Mouse (Mus musculus): ENCODE data around the gene Nop14.

The Nop14 gene

DNA sequence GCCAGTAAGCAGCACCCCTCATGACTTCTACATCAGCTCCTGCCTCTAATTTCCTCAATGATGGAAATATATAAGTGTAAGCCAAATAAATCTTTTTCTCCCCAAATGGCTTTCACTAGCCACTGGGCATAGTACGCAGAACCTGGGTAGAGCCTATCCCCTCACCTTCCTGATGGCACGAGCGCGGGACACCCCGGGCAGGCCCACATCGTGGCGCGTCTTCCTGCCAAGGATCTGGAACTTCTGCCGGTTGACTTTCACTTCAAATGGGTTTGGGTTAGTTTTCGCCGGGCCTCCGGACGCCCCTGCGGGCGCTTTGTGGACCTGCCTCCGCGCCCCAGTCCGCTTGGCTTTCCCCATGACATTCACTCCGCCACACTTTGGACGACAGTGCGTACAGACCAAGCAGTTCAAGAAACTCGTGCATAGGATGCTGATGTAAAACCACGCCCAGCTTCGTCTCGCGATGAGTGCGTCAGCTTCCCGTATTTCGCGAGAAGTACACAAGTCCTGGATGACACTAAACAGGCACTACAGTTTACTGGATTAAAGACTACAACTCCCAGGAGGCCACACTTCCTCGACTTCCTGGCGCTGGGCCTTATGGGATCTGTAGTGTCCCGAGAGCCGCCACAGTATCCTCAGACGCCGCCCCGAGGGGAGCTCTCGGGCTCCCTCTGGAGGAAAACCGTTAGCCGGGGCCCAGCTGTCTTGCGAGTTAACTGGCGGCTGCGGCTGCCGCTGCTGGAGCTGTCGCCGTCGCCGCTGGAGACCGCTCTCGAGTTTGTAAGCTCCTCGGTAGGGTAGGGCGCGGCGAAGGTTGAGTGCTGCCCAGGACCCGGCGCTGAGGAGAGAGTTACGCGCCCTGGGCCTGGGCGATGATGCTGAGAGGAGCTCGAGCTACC, at the start of gene Nop14, which contains the start of gene Grk4:
Gene Nop14 (minus strand): TSS at position 463 of the 905 bp plus-strand sequence.
Gene Grk4 (plus strand): TSS at position 694 of the 905 bp plus-strand sequence.
- DNase-seq = peak; percentile 98

DNA sequence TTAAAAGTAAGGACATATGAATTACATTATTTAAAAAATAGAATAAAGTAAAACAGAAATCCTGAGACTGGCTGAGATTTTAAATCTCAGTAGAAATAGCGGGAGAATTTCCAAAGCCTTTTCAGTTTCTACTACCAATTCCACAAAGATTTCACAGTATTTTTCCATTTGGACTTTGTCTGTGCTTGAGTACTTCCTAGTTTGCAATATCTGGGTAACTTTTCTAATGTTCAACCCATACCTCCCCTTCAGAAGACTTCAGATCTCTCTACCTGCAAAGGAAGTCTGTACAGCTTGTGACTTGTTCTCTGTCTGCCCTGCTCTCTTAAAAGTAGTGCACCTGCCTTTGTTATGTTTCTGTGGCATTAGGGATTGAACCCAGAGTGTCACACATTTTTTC, 48.5 kb upstream of the Nop14 start:
- DNase-seq = no peak

DNA sequence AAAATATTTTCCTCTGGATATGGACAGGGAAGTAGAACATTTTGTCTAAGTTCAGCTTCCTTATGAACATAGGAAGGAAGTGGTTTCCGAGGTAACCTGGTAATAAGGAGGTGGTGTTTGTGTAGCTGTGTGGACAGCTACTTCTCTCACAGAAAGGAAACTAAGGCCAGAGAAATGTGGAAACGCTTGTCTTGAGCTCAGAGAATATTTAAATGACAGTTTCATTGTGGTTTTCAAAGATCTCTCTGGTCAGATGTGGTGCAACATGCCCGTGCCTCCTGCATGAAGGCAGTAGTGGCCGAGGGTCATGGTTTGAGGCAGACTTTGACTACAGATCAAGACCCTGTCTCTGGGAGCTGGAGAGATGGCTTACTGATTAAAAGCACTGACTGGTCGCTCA, 35.6 kb upstream of the Nop14 start:
- DNase-seq = no peak

DNA sequence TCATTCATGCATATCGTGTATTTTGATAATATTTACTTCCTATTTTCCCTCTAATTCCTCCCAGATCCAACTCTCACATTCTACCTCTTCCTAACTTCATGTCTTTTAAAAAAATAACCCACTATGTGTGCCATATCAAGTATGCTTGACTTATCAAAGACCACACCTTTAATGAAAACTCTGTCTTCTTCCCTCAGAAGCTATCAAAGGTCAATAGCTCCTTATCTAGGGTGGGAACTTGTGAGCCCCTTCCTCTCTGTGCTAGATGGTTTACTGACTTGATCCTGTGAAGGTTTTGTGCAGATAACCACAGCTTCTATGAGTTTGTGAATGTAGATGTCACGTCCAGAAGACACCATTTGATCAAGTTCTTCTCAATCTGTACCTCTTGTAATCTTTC, 32.8 kb upstream of the Nop14 start:
- no peak for DNase-seq

DNA sequence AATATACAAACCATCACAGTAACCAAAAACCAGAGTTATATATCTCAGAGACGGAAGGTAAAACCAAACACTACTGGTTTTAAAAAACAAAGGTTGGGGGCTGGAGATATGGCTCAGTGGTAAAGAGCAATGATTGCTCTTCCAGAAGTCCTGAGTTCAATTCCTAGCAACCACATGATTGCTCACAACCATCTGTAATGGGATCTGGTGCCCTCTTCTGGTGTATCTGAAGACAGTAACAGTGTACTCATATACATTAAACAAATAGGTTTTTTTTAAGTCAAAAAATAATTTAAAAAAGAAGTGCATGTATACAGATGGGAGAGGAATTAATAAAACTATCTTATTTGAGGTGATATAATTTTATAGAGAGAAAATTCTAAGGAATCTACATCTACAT, 29.9 kb upstream of the Nop14 start:
- no peak for DNase-seq

DNA sequence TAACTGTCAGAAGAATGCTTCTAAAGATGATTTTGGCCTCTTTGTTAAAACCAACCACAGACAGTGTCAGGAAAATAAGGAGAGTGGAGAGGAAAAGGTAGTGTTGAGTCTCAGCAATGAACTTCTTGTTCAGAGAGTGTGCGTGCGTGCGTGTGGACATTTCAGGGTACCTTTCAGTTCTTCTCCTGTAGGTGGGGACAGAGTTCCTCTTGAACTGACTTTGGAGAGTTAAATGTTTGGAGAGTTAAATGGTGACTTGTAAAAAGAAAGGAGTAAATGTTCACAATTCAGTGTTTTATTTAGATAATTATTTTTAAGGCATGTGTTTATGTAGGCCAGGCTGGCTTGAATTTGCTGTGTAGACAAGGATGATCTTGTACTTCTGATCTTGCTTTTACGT, 10.3 kb upstream of the Nop14 start:
- DNase-seq = no peak

DNA sequence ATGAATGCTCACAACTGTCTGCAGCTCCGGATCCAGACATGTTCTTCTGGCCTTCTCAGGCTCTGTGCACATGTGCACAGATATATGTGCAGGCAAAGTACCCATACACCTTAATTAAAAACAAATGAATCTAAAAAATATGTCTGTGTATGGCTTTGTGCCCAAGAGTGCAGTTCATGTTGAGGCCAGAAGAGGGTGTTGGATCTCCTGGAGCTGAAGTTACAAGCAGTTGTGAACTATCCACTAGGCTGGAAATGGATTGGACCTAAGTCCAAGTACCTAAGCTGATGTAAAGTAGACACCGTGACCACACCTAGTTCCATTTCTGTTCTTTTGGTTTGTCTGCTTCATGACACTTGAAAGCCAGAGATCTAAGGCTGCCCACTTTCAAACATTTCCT, 9.5 kb upstream of the Nop14 start:
- no peak for DNase-seq

DNA sequence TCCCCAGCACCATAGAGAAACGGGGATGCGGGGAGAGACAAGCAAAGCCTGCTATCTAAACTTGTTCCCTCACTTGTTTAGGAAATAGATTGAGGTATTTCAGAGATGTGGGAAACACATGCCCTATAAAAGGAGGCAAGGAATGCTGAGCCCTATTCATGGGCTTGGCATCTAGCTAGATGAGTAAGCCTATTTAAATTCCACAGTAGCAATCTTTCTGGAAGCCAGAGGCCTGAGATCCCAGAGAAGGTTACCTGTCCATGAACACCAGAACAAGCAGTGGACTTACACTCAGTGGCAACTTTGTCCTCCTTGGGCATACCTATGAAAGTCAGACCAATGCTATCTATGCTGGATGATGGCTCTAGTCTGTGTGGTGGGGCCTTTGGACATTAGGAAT, 3.3 kb upstream of the Nop14 start:
- DNase-seq = no peak

DNA sequence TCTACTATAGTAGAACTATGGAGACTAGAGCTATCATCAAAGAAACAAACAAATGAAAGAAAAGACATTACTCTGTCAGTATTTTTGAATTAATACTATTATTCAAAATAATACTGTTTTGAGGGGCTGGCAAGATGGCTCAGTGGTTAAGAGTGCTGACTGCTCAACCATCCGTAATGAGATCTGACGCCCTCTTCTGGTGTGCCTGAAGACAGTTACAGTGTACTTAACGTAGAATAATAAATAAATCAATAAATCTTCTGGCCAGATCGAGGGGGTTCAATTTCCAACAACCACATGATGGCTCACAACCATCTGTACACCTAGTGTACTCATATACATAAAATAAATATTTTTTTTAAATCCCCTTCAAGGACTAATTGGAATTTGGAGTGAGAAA, 2.0 kb upstream of the Nop14 start:
- no peak for DNase-seq

DNA sequence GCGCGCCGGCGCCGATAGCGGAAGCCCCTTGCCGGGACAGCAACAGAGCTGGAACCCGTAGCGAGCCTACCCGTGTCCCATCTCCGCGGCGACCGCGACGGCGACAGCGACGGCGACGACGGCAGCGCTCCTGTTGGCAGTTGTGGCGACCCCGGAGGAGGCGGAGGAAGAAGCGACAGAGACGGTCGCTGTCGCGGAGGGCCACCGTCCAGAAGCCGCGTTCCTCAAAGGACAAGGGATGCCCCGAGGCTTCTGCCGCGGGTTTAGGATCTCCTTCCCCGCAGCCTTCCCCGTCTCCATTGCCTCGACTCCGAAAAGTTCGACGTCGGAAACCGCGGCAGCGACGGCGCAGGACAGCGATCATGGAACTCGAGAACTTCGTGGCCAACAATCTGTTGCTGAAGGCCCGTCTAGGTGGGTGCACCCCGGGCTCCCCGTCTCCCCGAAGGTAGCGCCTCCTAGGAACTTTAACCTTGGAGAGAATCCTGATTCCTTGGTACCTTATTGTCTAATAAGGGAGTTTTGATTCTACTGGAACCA, 713 bp upstream of the Nop14 start:
- DNase-seq = no peak

DNA sequence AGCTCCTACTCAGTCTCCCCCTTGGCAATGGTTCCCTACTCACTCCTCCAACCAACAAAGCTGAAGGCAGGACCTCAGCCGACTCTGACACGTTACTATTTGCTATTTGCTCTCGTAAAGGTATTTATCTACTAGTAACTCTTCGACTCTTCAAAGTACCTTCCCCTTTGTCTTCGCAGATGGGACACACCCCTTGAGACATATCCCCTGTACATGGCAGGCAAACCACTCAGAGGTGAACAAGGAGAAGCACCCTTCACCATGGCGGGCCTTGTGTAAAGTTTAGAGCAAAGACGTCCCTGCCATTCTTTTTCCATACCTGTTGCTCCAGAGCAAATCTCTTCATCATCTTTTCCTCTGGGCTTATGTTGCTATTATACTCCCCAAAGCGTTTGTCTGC, 2.4 kb downstream of the Nop14 start:
- DNase-seq = no peak

DNA sequence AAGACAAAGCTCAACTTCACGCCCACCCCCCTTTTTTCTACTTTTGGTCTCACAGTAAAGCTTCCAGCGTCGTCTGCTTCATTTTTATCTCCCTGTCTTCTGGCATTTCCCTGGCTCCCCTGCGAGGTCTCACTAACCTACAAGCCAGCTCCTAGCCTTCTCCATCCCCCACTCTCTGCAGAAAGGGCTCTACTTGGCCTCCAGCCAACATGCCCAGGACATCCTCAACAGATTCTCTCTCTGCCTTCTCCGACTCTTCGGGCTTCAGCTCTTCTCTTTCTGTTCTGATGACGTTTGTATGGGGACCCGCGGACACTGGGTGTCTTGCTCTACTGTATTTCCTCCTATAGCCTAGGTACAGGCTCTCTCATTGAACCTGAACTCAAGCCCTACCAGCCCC, 5.1 kb downstream of the Nop14 start:
- no peak for DNase-seq

DNA sequence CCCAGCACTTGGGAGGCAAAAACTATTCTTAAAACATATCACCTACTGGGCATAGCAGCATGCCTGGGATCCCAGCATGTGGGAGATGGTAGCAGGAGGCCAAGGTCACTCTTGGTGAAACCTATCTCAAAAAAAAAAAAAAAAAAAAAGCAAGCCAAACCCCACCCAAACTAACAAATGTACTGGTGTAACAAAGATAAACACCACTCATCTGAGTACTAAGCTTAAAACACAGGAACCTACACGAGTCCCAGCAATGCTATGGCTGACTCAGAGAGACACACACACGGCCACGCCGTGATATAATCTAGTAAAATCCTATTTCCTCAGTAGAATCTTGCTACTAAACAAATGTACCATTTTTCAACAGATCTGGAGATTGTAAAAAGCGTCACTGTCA, 7.0 kb downstream of the Nop14 start:
- no peak for DNase-seq

DNA sequence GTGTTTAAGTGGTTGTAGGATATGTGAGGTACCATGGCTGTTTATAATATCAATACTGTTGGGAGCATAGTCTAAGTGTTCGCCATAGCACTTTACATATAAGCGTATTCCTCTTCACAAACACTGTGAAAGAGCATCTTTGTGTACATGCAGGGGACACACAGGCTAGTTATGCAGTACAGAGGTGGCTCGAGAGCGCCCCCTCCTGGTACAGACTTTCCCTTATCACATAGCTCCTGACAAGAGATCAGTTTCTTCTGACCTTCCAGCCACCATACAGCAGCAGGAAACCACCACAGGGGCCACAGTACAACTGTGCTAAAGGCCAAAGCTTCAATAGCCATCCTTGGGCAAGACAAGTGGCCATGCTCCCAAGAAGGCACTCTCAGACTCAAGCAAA, 12.4 kb downstream of the Nop14 start:
- peak; percentile 62 for DNase-seq

DNA sequence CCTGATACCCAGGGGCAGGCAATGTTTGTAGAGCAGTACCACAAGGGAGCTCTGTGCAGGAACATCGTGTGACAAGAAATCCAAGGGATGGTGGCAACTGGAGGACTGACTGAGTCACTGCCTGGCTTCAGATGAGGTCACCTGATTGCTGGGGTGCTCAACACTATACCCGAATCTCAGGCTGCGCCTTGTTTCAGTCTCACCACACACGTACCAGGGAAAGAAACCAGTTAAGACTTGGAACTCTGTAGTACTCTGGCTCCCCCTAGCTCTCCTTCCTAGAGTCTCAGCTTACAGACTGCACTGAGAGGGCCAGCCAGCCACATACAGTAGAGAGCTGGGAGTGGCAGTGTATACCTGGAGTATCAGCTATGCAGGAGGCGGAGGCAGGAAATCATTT, 17.0 kb downstream of the Nop14 start:
- no peak for DNase-seq

DNA sequence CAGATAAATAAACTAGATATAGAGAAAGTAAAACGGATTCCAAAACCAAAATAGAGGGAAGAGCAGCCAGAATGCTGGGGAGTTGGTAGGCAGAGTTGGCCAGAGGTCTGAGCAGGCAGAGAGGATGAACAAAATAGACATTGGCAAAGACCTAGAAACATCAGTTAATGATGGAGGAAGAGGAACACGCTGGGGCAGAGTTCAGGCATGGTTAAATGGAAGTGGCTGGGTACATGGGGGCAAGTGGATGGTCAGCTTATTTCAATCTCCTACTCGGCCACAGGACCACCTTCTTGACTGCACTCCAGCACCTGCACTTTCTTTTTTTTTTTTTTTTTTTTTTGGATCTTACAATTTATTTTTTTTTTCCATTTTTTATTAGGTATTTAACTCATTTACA, 18.0 kb downstream of the Nop14 start:
- no peak for DNase-seq

DNA sequence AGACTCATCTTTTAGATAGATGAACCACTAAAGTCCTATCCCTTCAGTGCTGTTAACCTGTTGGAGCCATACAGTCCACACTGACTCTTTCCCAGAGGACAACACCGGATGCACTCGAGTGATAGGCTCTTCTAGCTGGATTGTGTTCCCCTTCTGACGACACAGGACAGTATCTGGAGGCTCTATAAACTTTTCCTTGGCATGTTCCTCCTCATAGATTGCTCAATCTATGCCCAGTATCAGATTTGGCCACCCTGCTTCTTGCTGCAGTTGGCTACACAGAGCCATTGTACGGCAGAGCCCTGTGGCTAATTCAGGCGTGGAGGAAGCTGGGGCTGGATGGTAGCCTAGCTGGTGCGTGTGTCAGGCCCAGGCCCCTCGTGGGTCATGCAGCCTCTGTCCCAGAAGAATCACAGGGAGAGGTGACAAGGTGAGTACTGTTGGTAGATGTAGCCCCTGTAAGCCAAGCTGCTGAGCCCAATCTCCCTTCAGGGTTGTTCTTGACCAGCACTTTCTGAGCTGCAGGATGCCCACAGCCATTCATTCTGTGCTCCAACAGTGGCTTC, 22.3 kb downstream of the Nop14 start:
- DNase-seq = no peak

DNA sequence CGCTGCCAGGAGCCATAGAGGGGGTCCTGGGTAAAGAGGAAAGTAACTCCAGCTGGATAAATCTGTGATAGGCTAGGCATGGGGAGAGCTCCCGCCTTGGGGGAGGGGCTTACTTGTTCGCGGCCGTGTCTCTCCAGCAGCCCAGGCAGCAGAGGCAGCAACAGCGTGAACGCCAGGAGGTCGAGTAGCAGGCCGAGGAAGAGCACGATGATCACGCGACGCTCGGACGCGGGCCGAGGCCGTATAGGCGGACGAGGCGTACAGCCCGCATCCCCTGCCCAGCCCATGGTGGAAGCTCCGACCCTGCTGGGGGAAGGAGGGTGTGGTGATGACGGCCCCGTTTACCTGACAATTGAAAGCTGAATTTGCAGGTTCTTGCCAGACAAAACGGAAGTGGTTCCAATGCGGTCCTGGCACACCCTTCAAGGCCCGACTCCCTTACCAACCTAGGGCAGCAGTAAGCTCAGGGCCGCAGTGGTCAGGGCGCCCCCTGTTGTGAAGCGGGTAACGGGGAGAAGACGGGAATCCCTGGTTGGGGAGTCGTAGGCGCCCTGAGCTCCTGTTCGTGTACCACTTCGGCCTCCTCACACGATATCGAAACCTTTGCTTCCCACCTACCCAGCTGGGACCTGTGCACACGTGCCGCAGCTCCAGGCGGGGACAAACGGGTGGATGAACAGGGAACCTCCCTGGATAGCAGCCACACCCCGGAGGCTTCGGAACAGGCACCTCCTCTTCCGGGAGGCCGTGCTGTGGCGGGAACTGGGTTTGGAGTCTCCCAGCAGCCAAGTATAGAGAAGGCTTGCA, 23.3 kb downstream of the Nop14 start, which contains the start of gene Mfsd10:
Gene Mfsd10 (minus strand): TSS at position 732 of the 807 bp plus-strand sequence.
- peak; percentile 74 for DNase-seq

DNA sequence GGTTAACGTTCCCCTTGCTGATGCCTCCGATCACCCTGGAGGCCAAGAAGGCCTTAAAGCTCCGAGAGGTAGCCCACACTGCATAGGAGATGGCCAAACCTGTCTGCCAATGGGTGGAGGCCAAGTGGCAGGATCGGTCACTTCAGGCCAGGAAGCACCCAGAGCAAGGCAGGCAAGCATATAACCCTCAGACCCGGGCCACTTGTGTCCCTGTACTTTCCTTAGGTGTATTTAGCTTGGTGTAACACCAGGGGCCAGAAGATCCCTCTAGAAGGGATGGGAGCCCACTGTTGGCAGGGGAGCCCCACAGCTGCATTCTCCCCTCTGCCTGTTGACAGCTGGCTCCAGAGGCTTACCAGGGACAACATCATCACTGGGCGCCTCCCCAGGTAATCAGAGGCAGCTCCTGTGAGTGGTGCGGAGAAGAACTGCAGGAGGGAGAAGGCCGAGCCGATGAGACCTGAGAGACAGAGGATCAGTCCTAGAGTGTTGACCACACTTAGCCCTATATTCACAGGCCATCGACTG, 24.2 kb downstream of the Nop14 start:
- peak; percentile 28 for DNase-seq

DNA sequence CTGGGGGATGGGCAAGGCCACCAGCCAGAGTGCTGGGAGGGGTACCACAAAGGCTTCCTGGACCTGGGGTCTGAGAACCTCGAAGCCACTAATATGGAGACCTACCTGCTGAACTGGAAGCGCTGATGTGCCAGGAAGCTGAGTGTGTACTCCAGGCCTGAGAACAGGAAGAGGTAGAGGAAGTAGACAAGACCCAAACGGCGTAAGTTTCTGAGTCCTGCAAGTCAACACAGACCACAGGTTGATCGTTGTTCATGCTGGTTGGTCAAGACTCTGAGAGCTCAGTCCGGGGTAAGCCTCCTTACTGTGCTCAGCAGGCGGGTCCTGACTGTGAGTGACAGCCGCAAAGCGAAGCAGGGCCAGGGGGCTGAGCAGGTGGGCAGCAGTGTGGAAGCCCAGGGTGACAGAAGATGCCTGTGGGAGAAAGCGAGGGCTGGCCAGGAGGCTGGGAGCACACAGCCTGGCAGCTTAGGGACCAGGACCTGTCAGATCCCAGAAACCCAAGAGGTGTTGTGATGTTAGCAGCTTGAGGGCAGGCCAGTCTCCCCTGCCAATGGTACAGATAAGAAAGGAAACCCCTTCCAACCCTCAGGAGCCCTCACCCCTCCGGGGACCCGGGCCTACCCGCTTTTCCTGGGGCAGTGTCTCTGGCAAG, 25.1 kb downstream of the Nop14 start:
- DNase-seq = no peak

DNA sequence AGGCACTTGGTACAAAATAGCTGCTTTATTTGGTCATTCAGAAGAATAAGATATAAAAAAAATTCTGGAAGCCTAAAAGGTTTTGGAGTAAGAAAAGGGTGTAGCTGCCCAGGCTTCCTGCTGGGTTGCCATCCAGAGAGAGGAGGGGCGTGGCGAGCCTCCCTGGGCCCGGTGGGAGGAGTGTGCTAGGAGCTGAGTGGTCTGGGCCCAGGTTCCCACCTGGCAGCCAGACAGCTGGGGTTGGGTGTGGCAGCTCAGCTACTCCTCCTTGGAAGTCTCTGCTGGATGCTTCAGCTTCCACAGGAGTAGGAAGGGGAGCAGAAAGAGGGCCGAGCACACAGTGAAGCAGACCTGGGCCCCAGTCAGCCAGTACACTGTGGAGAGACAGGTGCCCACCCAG, 26.3 kb downstream of the Nop14 start:
- no peak for DNase-seq

DNA sequence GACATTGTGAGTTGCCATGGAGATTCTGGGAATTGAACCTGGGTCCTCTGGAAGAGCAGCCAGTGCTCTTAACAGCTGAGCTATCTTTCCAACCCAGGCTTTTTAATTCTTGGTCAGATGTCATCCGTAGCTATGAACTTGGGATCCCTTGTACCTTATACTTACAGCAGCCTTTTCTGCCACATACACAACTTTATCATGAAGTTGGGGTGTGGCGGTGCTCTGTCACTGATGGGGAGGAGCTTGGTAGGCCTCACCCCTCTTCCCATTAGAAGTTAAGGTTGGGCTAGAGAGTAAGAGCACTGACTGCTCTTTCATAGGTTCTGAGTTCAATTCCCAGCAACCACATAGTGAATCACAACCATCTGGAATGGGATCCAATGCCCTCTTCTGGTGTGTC, 27.0 kb downstream of the Nop14 start:
- DNase-seq = no peak

DNA sequence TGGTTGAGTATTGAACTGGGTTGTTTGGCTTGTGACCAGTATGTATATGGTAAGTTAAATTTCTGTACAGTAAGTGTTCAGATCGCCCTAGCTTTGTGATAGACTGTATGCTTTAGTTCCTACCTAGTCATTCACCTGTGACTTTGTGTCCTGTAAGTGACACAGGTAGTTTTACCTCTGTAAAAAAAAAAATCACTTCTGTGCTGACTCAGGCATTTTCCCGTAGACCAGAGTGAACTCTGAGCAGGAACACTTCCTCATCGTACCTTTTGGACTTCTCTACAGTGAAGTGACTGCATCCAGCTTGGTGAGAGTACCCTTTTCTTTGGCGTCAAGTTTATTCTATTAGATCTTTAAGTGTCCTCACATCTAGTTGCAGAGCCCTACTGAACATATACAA, 50.0 kb downstream of the Nop14 start:
- DNase-seq = no peak
